Mouse (Mus musculus): ENCODE results near the gene Memo1.
"Not testable (repeated sequence)": the region's sequence is repeated elsewhere in the genome, so short reads cannot be mapped to it uniquely, and the experiment has no call there.

The Memo1 gene

GRCm38 (mm10) chr17:74262415-74262814, 32.9 kb downstream of the Memo1 start:
- no peak for DNase-seq (ENCODE audit: low spot score in 2 of 2)

GRCm38 (mm10) chr17:74245284-74245683, 50.0 kb downstream of the Memo1 start:
- no peak for DNase-seq (ENCODE audit: low spot score in 2 of 2)

- DNase-seq (ENCODE audit: low spot score in 2 of 2): no peak
Observed at GRCm38 (mm10) chr17:74242788-74243187, 52.5 kb downstream of the Memo1 start.

GRCm38 (mm10) chr17:74240322-74240721, 55.0 kb downstream of the Memo1 start:
- DNase-seq (ENCODE audit: low spot score in 2 of 2): no peak

GRCm38 (mm10) chr17:74228131-74228759, 67.1 kb downstream of the Memo1 start:
- DNase-seq (ENCODE audit: low spot score in 2 of 2): no peak

- no peak for DNase-seq (ENCODE audit: low spot score in 2 of 2)
Observed at GRCm38 (mm10) chr17:74217304-74217703, 78.0 kb downstream of the Memo1 start.

GRCm38 (mm10) chr17:74212831-74213524, 82.3 kb downstream of the Memo1 start:
- DNase-seq (ENCODE audit: low spot score in 2 of 2): not testable (repeated sequence)

- no peak for DNase-seq (ENCODE audit: low spot score in 2 of 2)
Observed at GRCm38 (mm10) chr17:74209143-74209908, 86.0 kb downstream of the Memo1 start.

- no peak for DNase-seq (ENCODE audit: low spot score in 2 of 2)
Observed at GRCm38 (mm10) chr17:74195943-74196342, 99.4 kb downstream of the Memo1 start.

- DNase-seq (ENCODE audit: low spot score in 2 of 2): no peak
Observed at GRCm38 (mm10) chr17:74194755-74195154, 100.6 kb downstream of the Memo1 start.

GRCm38 (mm10) chr17:74193463-74193862, 101.9 kb downstream of the Memo1 start:
- DNase-seq (ENCODE audit: low spot score in 2 of 2): no peak

GRCm38 (mm10) chr17:74191446-74191845, 103.9 kb downstream of the Memo1 start:
- DNase-seq (ENCODE audit: low spot score in 2 of 2): no peak

GRCm38 (mm10) chr17:74186197-74186596, 109.1 kb downstream of the Memo1 start:
- DNase-seq (ENCODE audit: low spot score in 2 of 2): no peak

GRCm38 (mm10) chr17:74184739-74185138, 110.6 kb downstream of the Memo1 start:
- no peak for DNase-seq (ENCODE audit: low spot score in 2 of 2)

GRCm38 (mm10) chr17:74180889-74181288, 114.4 kb downstream of the Memo1 start:
- DNase-seq (ENCODE audit: low spot score in 2 of 2): no peak

GRCm38 (mm10) chr17:74179640-74180039, 115.7 kb downstream of the Memo1 start:
- DNase-seq (ENCODE audit: low spot score in 2 of 2): not testable (repeated sequence)

GRCm38 (mm10) chr17:74173726-74174125, 121.6 kb downstream of the Memo1 start:
- DNase-seq (ENCODE audit: low spot score in 2 of 2): no peak

- no peak for DNase-seq (ENCODE audit: low spot score in 2 of 2)
Observed at GRCm38 (mm10) chr17:74172834-74173233, 122.5 kb downstream of the Memo1 start.

- no peak for DNase-seq (ENCODE audit: low spot score in 2 of 2)
Observed at GRCm38 (mm10) chr17:74159443-74159894, 135.9 kb downstream of the Memo1 start.

- DNase-seq (ENCODE audit: low spot score in 2 of 2): no peak
Observed at GRCm38 (mm10) chr17:74158161-74158560, 137.2 kb downstream of the Memo1 start.
